Mouse (Mus musculus) right cerebral cortex, adult 18-20 months (tissue): ENCODE data around the gene Smg1.
A peak's percentile ranks its signal among the peaks of the same experiment; 100 is the strongest.

Experiments
- DNase-seq: peaks from one replicate; pipeline ENCODE4 v3.0.0; 2022; ENCODE audit warnings: mixed read lengths

Gene Smg1

GRCm38 (mm10) chr7:118135128-118135527 lies 108.3 kb downstream of the Smg1 start:
- DNase-seq, result no peak

DNA sequence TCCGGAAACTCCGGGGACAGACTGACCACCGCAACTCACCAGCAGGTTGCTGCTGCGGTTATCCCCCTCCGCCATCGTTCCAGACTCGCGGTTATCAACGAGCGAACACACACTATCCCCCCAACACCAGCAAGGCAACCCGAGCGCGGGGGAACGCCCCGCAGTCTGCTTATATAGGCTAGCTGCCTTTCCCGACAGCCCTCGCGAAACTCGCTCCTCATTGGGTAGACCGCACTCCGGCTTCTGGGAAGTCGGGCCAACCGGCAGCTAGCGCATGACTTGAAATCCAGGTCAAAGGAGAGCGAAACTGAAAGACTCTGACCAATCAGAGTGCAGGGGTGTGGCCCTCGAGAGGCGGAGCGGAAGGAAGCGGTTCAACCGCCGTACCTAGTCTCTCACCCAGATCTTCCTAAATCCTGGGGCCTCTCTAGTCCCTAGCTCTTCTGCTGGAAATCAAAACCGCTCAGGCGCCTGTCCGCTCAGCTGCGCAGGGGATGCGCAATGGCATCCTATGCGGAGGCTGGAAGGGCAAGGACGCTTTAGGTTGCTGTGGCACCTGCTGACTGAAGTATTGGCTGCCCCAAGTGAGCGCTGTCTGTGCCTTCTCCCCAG lies 113.9 kb downstream of the Smg1 start, which contains the start of gene Arl6ip1:
Gene Arl6ip1 (minus strand): TSS at position 233 of the 612 bp plus-strand sequence.
- DNase-seq, result peak; percentile 98

GRCm38 (mm10) chr7:118128925-118129429 lies 114.5 kb downstream of the Smg1 start:
- no peak for DNase-seq

DNA sequence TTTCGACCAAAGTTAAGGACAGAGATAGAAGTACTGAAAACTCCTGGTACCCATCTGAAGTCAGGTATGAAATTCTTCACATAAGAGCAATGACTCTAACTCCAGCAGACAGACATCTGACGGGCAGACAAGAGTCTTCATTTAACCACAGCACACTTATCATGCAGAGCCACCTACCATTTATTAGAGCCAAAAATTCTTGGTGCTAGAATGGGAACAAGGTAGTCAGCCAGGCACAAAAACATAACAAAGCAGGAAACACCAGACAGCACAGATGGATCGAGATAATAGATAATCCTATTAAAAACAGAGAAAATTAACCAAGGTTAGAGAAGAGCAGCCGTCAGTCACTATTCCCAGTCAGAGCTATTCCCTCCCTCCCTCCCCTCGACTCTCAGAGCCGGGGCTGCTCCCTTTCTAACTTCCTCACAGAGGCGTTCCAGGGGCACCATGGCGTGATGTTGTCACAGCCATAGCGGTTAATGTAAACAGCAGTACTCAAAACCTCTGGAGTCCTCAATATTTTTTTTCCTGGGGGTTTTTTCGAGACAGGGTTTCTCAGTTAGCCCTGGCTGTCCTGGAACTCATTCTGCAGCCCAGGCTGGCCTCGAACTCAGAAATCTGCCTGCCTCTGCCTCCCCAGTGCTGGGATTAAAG lies 117.1 kb downstream of the Smg1 start:
- no peak for DNase-seq

GRCm38 (mm10) chr7:118125736-118126135 lies 117.7 kb downstream of the Smg1 start:
- DNase-seq, result no peak

GRCm38 (mm10) chr7:118123512-118124411 lies 119.7 kb downstream of the Smg1 start:
- peak; percentile 54 for DNase-seq

DNA sequence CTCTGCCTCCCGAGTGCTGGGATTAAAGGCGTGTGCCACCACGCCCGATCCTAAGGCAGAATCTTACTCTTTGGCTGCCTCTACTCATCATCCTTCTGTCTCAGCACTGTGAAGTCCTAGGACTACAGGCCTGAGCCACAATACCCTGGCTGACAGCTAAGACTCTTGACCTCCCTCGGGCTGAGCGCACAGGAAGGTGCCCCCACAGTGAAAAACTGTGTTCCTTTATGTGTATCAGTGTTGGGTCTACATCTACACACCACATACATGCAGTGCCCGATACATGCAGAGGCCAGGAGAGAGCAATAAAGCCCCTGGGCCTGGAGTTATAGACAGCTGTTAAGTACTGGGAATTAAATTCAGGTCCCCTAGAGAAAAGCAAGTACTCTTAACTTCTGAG lies 121.2 kb downstream of the Smg1 start:
- no peak for DNase-seq

DNA sequence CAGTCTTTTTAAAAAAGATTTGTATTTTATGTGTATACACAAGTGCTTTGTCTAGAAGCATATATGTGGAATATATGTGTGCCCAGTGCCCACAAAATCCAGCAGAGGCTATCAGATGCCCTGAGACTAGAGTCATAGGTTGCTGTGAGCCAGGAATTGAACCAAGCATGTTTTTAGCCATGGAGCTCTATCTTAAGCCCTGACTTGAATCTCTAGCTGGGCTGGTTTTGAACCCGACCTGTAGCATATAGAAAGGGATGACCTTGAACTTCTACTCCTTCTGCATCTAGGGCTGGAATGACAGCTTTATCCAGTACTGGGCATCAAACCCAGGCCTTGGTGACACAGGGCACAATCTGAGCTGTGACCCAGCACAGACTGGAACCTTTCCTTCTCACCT lies 122.8 kb downstream of the Smg1 start:
- DNase-seq, result no peak

DNA sequence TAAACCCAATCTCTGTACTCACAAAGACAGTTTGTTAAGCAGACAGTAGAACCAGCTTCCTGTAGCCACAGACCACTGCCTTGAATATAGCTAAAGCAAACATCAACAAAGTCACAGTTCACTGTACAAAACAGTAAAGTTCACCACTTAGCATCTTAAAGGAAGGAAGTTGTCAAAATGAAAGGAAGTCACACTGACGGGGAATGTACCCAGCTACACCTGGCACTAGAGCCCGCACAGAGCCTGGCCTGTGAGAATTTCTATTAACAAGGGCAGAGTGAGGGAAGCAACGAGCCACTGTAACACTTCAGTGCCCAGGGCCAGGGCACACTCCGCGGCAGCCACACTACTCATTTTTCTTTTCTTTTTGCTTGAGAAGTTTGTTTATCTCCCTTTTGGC lies 123.5 kb downstream of the Smg1 start:
- no peak for DNase-seq

DNA sequence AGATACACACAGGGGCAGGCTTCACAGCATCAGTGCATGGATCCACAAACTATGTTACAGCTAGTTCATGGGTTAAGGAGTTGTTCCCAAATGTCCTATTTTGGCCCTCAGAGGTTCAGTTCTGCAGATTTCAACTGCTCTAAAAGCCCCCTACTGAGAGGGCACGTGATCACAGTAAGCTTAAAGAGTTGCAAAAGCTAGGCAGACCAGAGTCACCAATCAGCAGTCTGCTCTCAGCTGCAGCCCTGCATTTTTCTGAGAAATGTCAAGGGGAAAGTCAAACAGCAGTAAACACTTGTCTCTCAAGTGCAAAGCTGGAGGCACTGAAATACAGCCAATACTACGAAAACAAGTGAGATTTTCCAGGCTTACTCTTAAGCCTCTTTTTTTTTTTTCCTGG lies 124.3 kb downstream of the Smg1 start:
- no peak for DNase-seq

GRCm38 (mm10) chr7:118118426-118118825 lies 125.0 kb downstream of the Smg1 start:
- no peak for DNase-seq

- DNase-seq, result no peak
Measured at GRCm38 (mm10) chr7:118117539-118118210, 125.8 kb downstream of the Smg1 start.

GRCm38 (mm10) chr7:118116787-118117538 lies 126.5 kb downstream of the Smg1 start:
- DNase-seq, result no peak

- DNase-seq, result peak; percentile 94
Measured at GRCm38 (mm10) chr7:118115877-118116568, 127.4 kb downstream of the Smg1 start, which contains the start of gene Rps15a. Gene Rps15a (minus strand): TSS chr7:118116188.

DNA sequence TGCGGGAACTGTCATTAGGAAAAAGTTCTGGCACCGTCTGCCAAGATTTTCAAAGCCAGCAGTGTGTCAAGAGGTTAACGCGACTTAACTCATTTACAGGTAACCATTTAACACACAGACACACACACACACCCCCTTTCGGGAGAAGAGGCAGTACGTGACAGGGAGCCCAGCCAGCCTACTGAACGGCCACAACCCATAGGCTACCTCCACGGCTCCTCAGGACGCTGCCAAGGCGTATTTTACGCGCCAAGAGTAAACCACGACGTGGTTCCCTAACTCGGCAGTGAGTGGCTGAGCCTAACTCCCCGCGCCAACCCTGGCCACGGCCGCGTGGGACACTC lies 128.0 kb downstream of the Smg1 start:
- DNase-seq, result no peak

GRCm38 (mm10) chr7:118113541-118114297 lies 129.8 kb downstream of the Smg1 start:
- no peak for DNase-seq

GRCm38 (mm10) chr7:118111128-118111527 lies 132.3 kb downstream of the Smg1 start:
- no peak for DNase-seq

DNA sequence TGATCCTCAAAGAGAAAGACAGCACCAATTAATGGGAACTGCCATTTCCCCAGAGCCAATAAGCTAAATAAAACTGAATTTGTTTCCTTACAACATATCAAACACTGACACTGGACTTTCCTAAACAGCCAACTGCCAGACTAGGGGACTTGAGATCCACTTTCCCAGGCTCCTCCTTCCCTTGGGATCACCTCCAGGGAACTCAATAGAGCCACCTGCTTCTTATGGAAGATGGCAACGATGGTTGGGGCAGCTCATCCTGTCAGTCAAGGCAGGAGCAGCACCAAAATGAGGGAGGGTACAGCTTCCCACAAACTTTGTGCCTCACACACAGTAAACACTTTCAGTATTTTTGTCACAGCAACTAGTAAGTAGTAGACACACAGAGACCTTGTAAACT lies 135.8 kb downstream of the Smg1 start:
- no peak for DNase-seq

GRCm38 (mm10) chr7:118104458-118105052 lies 138.9 kb downstream of the Smg1 start:
- DNase-seq, result peak; percentile 29
